Mouse (Mus musculus): ENCODE measurements around the gene Arhgdia. TPM values are rescaled to one million over a fixed set of nuclear protein-coding genes. Genes with fewer than 3 reads are reported as not detected.

Arhgdia gene
- polyA plus RNA-seq (2014; fragmentation: Nextera tagmentation; extraction: Ambion mirVana), result 353 and 438 TPM in 2 replicates

DNA sequence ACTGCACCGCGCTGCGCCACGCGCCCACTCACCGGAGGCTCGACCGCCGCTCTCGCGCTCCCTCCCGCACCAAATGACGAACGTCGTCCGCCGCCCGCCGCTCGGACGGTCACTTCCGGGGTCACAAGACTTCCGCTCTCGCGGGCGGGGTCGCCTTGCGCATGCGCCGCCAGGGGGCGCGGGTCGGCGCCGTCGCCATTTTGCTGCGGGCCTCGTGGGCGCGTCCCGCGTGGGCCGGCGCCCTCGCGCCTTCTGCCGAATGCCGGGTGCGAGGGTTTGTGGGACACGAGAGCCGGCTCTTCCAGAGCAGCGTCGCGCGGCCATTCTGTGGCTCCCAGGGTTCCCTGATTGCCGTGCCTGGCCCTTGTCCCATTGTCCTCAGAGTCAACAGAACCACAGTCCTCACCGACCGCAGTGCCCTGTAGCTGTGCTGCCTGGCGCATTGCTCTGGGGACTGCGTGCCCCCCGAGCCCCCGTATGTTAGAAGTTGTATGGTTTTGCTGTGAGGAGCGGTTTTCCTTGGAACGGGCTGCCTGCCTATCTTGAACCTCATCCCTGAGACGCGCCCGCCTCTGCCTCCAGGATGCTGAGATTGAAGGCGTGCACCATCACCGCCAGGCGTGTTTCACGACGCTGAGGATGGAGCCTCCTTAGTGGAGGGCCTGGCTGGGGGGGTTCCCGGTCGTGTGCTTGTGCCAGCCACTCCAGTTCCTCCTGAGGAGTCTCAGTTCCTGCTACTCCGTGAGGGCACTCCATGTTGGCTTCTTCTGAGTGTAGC is at the start of gene Arhgdia:
Gene Arhgdia, minus strand, starts transcription at position 135 of the 778 bp plus-strand sequence.
- H3K36me3 ChIP-seq (ENCODE audit: control insufficient read depth, insufficient read depth, low read length), result peaks cover 45% of the 10 kb centered on the region

DNA sequence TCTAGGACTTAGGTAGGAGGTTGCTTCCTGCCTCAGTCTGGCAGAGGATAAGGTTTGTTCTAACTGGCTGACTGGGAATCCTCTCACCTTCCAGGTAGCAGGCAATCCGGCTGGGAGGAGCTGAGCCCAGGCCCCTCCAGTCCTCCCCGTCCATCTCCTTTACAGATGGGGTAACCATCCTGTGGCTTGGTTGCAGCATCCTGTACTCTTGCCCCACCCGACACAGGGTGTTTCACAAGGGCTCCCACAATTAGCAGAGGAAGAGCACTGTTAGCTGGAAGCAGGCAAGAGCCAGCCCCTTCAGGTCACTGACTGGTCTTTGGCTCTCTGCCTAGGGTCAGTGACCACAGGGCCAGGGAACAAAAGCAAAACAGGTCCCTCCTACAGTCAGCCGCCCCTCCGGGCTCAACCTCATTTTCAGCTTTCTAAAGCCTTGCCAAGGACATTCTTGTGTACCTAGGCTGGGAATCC is 49.0 kb upstream of the Arhgdia start:
- Histone ChIP-seq H3K27ac (replicated peaks; ENCODE audit: low read depth, low read length) (no peak overlapping the region), H3K36me3 (ENCODE audit: control insufficient read depth, insufficient read depth, low read length) (peaks cover 28% of the 10 kb centered on the region), H3K9ac (replicated peaks; ENCODE audit: low read length) (peak overlapping the region; percentile 22; the same call in 1 of the 2 replicates), H3K4me3 (replicated peaks; ENCODE audit: low read depth, low read length) (no peak overlapping the region), H3K4me1 (ENCODE audit: control insufficient read depth, insufficient read depth, low read length) (peaks cover 13% of the 10 kb centered on the region), H3K27me3 (ENCODE audit: control insufficient read depth, insufficient read depth, low read length) (no peaks in the 10 kb centered on the region), H3K4me2 (ENCODE audit: low read length) (no peak overlapping the region), H3K9me3 (ENCODE audit: control insufficient read depth, low read length) (no peaks in the 10 kb centered on the region)
- no peak for ATAC-seq (ENCODE audit: low FRiP score, low TSS enrichment)
- DNase-seq, result no peak
- 29% methylated on average over 5 of the region's 5 CpGs for WGBS

More for the DNA sequence above, at the start of gene Arhgdia:
- Histone ChIP-seq H3K27me3 (ENCODE audit: control insufficient read depth, insufficient read depth, low read length) (no peaks in the 10 kb centered on the region), H3K4me1 (ENCODE audit: control insufficient read depth, insufficient read depth, low read length) (peaks cover 21% of the 10 kb centered on the region), H3K27ac (replicated peaks; ENCODE audit: low read depth, low read length) (peak within 1 kb of the TSS; percentile 97), H3K9ac (replicated peaks; ENCODE audit: low read length) (peak within 1 kb of the TSS; percentile 94), H3K4me3 (replicated peaks; ENCODE audit: low read depth, low read length) (peak within 1 kb of the TSS; percentile 79), H3K9me3 (ENCODE audit: control insufficient read depth, low read length) (no peaks in the 10 kb centered on the region), H3K4me2 (ENCODE audit: low read length) (peak within 1 kb of the TSS; percentile 91)
- ATAC-seq (ENCODE audit: low FRiP score, low TSS enrichment) (peak; percentile 80), DNase-seq (peak; percentile 96)
- 5% methylated on average over 58 of the region's 75 CpGs for WGBS

DNA sequence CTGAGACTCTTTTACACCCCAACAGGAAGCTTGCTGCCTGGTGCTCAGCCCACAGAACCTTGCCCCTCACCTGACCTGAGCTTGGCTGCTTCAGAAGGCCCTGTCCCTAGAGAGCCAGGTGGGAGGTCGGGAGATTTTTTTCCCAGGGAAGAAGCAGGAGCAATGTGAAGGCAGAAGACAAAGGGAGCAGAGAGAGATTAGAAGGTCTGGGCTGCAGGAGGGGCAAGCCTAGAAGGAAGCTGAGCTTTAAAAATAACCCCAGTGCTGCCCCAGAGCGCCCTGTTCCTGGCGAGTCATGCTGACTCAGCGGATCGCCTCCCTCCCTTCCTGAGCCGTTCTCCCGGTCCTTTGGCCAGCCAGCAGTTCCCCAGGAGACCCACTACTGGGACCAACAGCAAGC is 48.5 kb upstream of the Arhgdia start:
- Histone ChIP-seq H3K36me3 (ENCODE audit: control insufficient read depth, insufficient read depth, low read length) (peaks cover 28% of the 10 kb centered on the region), H3K4me2 (ENCODE audit: low read length) (no peak overlapping the region), H3K4me1 (ENCODE audit: control insufficient read depth, insufficient read depth, low read length) (peaks cover 17% of the 10 kb centered on the region), H3K27me3 (ENCODE audit: control insufficient read depth, insufficient read depth, low read length) (no peaks in the 10 kb centered on the region), H3K27ac (replicated peaks; ENCODE audit: low read depth, low read length) (no peak overlapping the region), H3K9ac (replicated peaks; ENCODE audit: low read length) (peak overlapping the region; percentile 22; the same call in 1 of the 2 replicates), H3K4me3 (replicated peaks; ENCODE audit: low read depth, low read length) (no peak overlapping the region; the same call in 1 of the 2 replicates), H3K9me3 (ENCODE audit: control insufficient read depth, low read length) (no peaks in the 10 kb centered on the region)
- DNase-seq (no peak), ATAC-seq (ENCODE audit: low FRiP score, low TSS enrichment) (no peak)
- 27% methylated on average over 7 of the region's 7 CpGs for WGBS

DNA sequence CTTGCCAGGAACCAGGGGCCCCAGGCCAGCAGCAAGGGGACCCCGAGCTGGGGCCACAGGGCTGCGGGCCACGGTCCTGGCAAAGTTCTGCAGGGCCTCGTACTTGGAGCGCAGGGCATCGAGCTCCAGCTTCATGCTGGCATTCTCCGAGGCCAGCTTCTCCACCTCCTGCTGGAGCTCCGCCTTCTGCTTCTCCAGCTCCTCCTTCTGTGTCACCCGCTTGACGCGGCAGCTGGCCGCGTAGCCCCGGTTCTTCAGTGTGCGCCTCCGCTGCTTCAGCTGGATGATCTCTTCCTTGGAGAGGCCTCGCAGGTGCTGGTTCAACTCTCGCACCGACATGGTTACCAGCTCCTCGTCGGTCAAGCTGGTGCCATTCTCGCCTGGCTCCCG is 47.9 kb upstream of the Arhgdia start:
- Histone ChIP-seq H3K36me3 (ENCODE audit: control insufficient read depth, insufficient read depth, low read length) (peaks cover 28% of the 10 kb centered on the region), H3K9ac (replicated peaks; ENCODE audit: low read length) (no peak overlapping the region), H3K4me1 (ENCODE audit: control insufficient read depth, insufficient read depth, low read length) (peaks cover 18% of the 10 kb centered on the region), H3K4me3 (replicated peaks; ENCODE audit: low read depth, low read length) (no peak overlapping the region), H3K9me3 (ENCODE audit: control insufficient read depth, low read length) (no peaks in the 10 kb centered on the region), H3K27me3 (ENCODE audit: control insufficient read depth, insufficient read depth, low read length) (no peaks in the 10 kb centered on the region), H3K27ac (replicated peaks; ENCODE audit: low read depth, low read length) (no peak overlapping the region), H3K4me2 (ENCODE audit: low read length) (no peak overlapping the region)
- DNase-seq, result no peak
- no peak for ATAC-seq (ENCODE audit: low FRiP score, low TSS enrichment)
- WGBS, result 64% methylated on average over 23 of the region's 23 CpGs

DNA sequence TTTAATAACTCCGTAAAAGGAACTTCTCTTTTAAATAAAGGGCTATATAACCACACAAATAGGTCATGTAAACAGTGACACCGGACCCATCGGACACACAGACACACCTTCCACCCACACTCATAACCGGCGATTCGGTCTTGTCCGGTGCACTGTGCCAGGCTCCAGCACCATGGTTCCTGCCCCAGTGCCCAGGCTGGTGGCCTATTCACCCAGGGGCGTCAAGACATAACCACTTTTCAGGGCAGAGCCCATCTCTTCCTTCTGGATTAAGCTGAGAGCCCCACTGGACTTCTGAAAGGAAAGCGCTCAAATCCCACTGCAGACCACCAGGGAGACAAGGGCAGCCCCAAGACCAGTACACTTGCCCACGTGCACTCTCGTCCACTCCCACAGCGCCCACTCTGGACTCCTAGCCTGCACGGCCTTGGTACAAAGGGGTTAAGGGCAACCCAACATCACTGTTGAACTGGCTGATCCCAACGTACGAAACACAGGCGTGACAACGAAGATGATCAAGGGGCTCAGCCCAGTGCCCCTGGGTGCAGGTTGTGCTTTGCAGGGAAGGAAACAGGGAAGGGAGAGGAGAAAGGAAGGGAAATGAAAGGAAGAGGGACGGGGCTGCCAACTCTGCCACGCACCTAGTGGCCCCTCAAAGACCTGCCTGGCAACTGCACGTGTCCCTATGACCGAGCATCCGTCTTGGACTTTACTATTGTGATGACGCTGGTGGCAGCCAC is 47.3 kb upstream of the Arhgdia start:
- H3K4me3 ChIP-seq (replicated peaks; ENCODE audit: low read depth, low read length), result no peak overlapping the region
- peaks cover 28% of the 10 kb centered on the region for H3K36me3 ChIP-seq (ENCODE audit: control insufficient read depth, insufficient read depth, low read length)
- no peak overlapping the region for H3K4me2 ChIP-seq (ENCODE audit: low read length)
- no peaks in the 10 kb centered on the region for H3K27me3 ChIP-seq (ENCODE audit: control insufficient read depth, insufficient read depth, low read length)
- peaks cover 24% of the 10 kb centered on the region for H3K4me1 ChIP-seq (ENCODE audit: control insufficient read depth, insufficient read depth, low read length)
- H3K27ac ChIP-seq (replicated peaks; ENCODE audit: low read depth, low read length), result no peak overlapping the region
- DNase-seq (no peak), ATAC-seq (ENCODE audit: low FRiP score, low TSS enrichment) (no peak)
- WGBS, result 95% methylated on average over 23 of the region's 23 CpGs
- H3K9me3 ChIP-seq (ENCODE audit: control insufficient read depth, low read length), result no peaks in the 10 kb centered on the region
- H3K9ac ChIP-seq (replicated peaks; ENCODE audit: low read length), result no peak overlapping the region

DNA sequence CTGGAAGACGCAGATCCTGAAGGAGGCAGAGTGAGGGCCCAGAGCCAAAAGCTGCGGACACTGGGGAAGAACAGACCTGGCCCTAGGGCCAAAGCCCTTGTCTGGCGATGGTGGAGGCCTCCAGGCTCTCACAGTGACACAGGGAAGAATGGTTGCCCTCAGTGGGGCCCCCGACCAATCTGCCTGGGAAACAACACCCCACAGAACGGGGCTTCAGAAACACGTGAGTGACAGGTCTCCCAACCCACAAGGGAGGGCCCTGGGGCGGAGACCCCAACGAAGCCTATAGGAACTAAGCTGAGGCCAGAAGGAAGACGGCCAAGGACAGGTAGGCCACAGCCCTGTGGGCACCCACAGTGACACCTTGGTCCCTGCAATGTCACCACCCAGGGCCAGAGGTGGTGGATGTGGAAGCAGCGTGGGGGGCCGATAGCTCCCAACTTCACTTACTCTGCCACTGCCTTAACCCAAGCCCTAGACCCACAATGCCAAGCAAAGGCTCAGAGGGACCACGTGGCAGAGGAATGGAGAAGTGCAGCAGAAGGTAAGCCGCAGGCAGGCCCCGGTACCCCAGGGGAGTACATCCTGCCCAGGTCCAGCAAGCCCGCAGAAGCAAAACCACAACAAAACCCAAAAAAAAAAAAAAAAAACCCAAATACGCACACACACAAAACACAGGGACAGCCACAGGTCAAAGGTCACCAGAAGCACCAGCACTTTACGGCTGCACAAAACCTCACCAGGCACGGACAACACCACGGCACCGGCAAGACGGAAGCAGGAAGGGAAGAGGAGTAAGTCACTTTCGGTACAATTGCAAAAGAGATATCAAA is 46.3 kb upstream of the Arhgdia start:
- no peak overlapping the region for H3K9ac ChIP-seq (replicated peaks; ENCODE audit: low read length)
- H3K4me2 ChIP-seq (ENCODE audit: low read length), result no peak overlapping the region
- DNase-seq, result no peak
- WGBS, result 81% methylated on average over 22 of the region's 22 CpGs
- H3K4me1 ChIP-seq (ENCODE audit: control insufficient read depth, insufficient read depth, low read length), result peaks cover 24% of the 10 kb centered on the region
- H3K4me3 ChIP-seq (replicated peaks; ENCODE audit: low read depth, low read length), result no peak overlapping the region
- H3K27ac ChIP-seq (replicated peaks; ENCODE audit: low read depth, low read length), result no peak overlapping the region
- ATAC-seq (ENCODE audit: low FRiP score, low TSS enrichment), result no peak
- no peaks in the 10 kb centered on the region for H3K9me3 ChIP-seq (ENCODE audit: control insufficient read depth, low read length)
- peaks cover 33% of the 10 kb centered on the region for H3K36me3 ChIP-seq (ENCODE audit: control insufficient read depth, insufficient read depth, low read length)
- H3K27me3 ChIP-seq (ENCODE audit: control insufficient read depth, insufficient read depth, low read length), result no peaks in the 10 kb centered on the region

DNA sequence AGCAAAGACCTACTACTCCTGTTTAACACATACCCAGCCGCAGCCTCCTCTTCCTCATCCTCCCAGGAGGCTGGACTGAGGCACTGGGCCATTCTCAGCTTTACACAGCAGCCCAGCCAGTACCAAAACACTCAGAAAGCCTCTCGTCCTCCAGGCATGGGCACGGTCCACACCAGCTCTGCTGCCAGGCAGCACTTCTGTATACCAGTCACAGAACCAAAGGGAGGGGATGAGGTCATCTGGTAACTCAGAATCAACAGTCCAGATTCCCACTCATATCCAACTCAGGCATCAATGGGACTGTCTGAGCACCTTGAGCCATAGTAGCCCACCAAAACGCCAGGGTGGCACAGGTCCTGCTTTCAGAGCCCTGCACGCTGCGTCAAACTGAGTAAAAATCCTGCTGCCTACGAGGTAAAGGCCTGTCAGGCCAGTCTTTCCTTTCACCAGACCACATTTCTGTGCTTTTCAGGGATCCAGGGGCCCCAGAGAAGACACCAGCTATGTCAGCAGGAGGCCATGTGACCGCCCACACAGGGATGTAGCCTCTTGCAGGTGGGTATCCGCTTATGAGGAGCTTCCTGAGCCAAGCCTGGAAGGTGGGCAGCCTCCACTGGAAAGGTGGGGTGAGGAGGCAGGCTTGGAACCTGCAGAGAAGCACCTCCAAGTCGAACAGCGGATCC is 45.5 kb upstream of the Arhgdia start:
- peaks cover 41% of the 10 kb centered on the region for H3K36me3 ChIP-seq (ENCODE audit: control insufficient read depth, insufficient read depth, low read length)
- H3K9ac ChIP-seq (replicated peaks; ENCODE audit: low read length), result no peak overlapping the region
- H3K4me1 ChIP-seq (ENCODE audit: control insufficient read depth, insufficient read depth, low read length), result peaks cover 19% of the 10 kb centered on the region
- WGBS, result 93% methylated on average over 11 of the region's 11 CpGs
- no peak overlapping the region for H3K27ac ChIP-seq (replicated peaks; ENCODE audit: low read depth, low read length)
- H3K4me3 ChIP-seq (replicated peaks; ENCODE audit: low read depth, low read length), result no peak overlapping the region
- DNase-seq, result no peak
- no peaks in the 10 kb centered on the region for H3K9me3 ChIP-seq (ENCODE audit: control insufficient read depth, low read length)
- no peak for ATAC-seq (ENCODE audit: low FRiP score, low TSS enrichment)
- no peaks in the 10 kb centered on the region for H3K27me3 ChIP-seq (ENCODE audit: control insufficient read depth, insufficient read depth, low read length)
- H3K4me2 ChIP-seq (ENCODE audit: low read length), result no peak overlapping the region
